Mouse (Mus musculus): ENCODE data around the gene Sbp. TPM values are rescaled to one million over a fixed set of nuclear protein-coding genes. Genes with fewer than 3 reads are reported as not detected.

Gene Sbp
- polyA plus RNA-seq, 1 experiment: not detected

DNA sequence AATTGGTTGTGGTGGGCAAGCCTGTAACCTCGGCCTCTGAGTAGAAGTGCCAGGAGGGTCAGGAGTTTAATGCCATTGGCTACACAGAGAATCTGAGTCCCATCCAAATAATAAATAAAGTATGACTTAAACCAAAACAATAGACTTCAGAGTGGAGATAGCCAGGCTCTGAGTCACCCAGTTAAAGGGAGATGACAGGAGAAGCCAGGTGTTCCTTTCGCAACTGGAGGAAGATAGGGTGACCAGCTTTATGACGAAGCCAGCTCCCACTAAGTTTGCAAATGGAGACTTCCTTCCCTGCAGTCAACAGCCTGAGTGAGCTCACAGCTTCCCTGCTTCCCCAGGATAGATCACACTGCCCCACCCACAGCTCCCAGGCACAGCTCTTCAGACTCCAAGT, 38.0 kb downstream of the Sbp start:
- TF ChIP-seq FOSL1 (IDR thresholded peaks at IDR 0.05; ENCODE audit: insufficient read depth, low read length, poor library complexity, severe bottlenecking): peak; percentile 53
- no peak for TF ChIP-seq CTCF (IDR thresholded peaks at IDR 0.05; ENCODE audit: control insufficient read depth, insufficient read depth, insufficient read length)
- TF ChIP-seq CEBPB (IDR thresholded peaks at IDR 0.05; ENCODE audit: low read depth): peak; percentile 90
- TF ChIP-seq MAX (IDR thresholded peaks at IDR 0.05): no peak
- no peak for TF ChIP-seq MYOG (IDR thresholded peaks at IDR 0.05; ENCODE audit: control insufficient read depth, extremely low read depth, insufficient read length)
- no peak for TF ChIP-seq USF1 (IDR thresholded peaks at IDR 0.05; ENCODE audit: low read depth)
- TF ChIP-seq MYOD1 (IDR thresholded peaks at IDR 0.05; ENCODE audit: control insufficient read depth, insufficient read length, low read depth): peak; percentile 94
- H3K27me3 ChIP-seq (ENCODE audit: control insufficient read depth, insufficient read depth, insufficient read length): no peaks in the 10 kb centered on the region
- no peaks in the 10 kb centered on the region for H3K36me3 ChIP-seq (ENCODE audit: control insufficient read depth, insufficient read depth)
- no peaks in the 10 kb centered on the region for H3K79me3 ChIP-seq (ENCODE audit: low read depth)
- H3K4me3 ChIP-seq (ENCODE audit: insufficient read depth, poor library complexity, severe bottlenecking): no peak overlapping the region
- H3ac ChIP-seq (ENCODE audit: control insufficient read depth, insufficient read length, low read depth): no peak overlapping the region
- H3K79me2 ChIP-seq (ENCODE audit: control insufficient read depth, insufficient read depth): no peaks in the 10 kb centered on the region

DNA sequence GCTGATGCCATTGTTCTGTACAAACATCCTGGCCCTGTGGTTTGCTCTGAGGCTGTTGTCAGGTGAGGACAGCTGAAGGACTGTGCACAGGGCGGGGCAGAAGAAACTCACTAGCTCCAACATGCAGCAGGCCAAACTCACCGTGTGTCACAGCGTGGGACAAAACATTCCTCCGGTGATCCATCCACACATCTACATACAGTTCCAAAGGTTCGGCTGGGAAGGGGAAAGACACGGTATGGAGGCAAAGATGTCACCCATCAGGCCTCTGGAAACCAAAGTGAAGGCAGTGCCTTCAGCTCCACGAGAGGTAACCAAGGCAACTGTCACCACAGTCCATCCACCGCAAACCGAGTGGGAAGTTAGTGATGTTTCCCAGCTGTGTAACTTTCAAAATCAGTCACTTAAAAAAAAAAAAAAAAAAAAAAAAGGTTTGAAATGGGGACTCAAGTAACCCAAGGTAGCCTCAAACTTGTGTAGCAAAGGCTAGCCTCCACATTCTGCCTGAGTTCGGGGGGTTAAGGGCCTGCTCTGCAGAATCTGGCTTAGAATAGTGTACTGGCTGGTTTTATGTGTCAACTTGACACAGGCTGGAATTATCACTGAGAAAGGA, 38.9 kb downstream of the Sbp start, which contains the start of gene Prss30:
Prss30 (minus strand) TSS at position 270 of the 613 bp plus-strand sequence.
- no peak within 1 kb of the TSS for H3ac ChIP-seq (ENCODE audit: control insufficient read depth, insufficient read length, low read depth)
- H3K36me3 ChIP-seq (ENCODE audit: control insufficient read depth, insufficient read depth): no peaks in the 10 kb centered on the region
- H3K27me3 ChIP-seq (ENCODE audit: control insufficient read depth, insufficient read depth, insufficient read length): no peaks in the 10 kb centered on the region
- no peaks in the 10 kb centered on the region for H3K79me2 ChIP-seq (ENCODE audit: control insufficient read depth, insufficient read depth)
- TF ChIP-seq USF1 (IDR thresholded peaks at IDR 0.05; ENCODE audit: low read depth) (no peak), CTCF (IDR thresholded peaks at IDR 0.05; ENCODE audit: control insufficient read depth, insufficient read depth, insufficient read length) (no peak), MYOG (IDR thresholded peaks at IDR 0.05; ENCODE audit: control insufficient read depth, extremely low read depth, insufficient read length) (no peak), MYOD1 (IDR thresholded peaks at IDR 0.05; ENCODE audit: control insufficient read depth, insufficient read length, low read depth) (peak; percentile 36), MAX (IDR thresholded peaks at IDR 0.05) (no peak)
- no peaks in the 10 kb centered on the region for H3K79me3 ChIP-seq (ENCODE audit: low read depth)
- no peak within 1 kb of the TSS for H3K4me3 ChIP-seq (ENCODE audit: insufficient read depth, poor library complexity, severe bottlenecking)

DNA sequence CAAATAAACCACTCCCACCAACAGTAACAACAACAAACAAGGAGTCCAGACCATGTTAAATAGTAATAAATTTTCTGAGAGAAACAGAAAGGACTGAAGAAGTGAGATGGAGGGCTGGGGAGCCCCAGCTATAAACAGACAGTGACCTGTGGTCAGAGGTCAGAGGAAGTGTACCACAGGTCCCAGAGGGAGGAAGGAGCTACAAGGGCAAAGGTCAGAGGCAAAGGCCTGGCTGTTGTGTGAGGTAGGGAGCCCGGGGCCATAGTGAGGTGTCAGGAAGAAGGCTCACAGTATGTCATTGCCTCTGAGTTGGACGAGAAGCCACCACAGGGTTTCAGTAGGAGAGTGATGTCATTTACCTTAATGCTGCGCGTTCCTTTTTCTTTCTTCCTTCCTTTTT, 41.4 kb downstream of the Sbp start:
- Histone ChIP-seq H3ac (ENCODE audit: control insufficient read depth, insufficient read length, low read depth) (no peak overlapping the region), H3K79me2 (ENCODE audit: control insufficient read depth, insufficient read depth) (no peaks in the 10 kb centered on the region)
- TF ChIP-seq CEBPB (IDR thresholded peaks at IDR 0.05; ENCODE audit: low read depth) (no peak), FOSL1 (IDR thresholded peaks at IDR 0.05; ENCODE audit: insufficient read depth, low read length, poor library complexity, severe bottlenecking) (no peak), MYOG (IDR thresholded peaks at IDR 0.05; ENCODE audit: control insufficient read depth, extremely low read depth, insufficient read length) (no peak), MAX (IDR thresholded peaks at IDR 0.05) (no peak), USF1 (IDR thresholded peaks at IDR 0.05; ENCODE audit: low read depth) (no peak), MYOD1 (IDR thresholded peaks at IDR 0.05; ENCODE audit: control insufficient read depth, insufficient read length, low read depth) (no peak)

DNA sequence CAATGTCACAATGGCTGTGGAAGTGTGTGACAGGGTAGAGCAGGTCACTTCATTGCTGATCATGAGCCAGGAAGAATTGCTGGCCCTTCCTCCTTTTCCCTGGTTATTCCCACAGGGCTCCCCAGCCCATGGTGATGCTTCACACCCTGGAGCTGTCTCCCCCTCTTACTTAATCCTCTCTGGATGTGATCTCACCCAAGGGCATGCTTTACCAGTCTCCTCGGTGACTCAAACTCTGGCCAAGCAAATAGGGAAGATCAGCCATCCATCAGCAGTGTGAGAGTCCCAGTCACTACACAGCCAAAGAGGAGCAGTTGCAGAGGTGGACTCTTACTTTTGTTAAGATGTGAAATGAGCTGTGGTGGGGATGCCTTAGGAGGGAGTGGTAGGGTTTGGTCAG, 43.5 kb downstream of the Sbp start:
- Histone ChIP-seq H3ac (ENCODE audit: control insufficient read depth, insufficient read length, low read depth) (no peak overlapping the region), H3K79me2 (ENCODE audit: control insufficient read depth, insufficient read depth) (no peaks in the 10 kb centered on the region), H3K27me3 (ENCODE audit: control insufficient read depth, insufficient read depth, insufficient read length) (no peaks in the 10 kb centered on the region), H3K36me3 (ENCODE audit: control insufficient read depth, insufficient read depth) (no peaks in the 10 kb centered on the region), H3K4me3 (ENCODE audit: insufficient read depth, poor library complexity, severe bottlenecking) (no peak overlapping the region), H3K79me3 (ENCODE audit: low read depth) (no peaks in the 10 kb centered on the region)
- TF ChIP-seq FOSL1 (IDR thresholded peaks at IDR 0.05; ENCODE audit: insufficient read depth, low read length, poor library complexity, severe bottlenecking) (no peak), USF1 (IDR thresholded peaks at IDR 0.05; ENCODE audit: low read depth) (no peak), CEBPB (IDR thresholded peaks at IDR 0.05; ENCODE audit: low read depth) (no peak), MAX (IDR thresholded peaks at IDR 0.05) (no peak), CTCF (IDR thresholded peaks at IDR 0.05; ENCODE audit: control insufficient read depth, insufficient read depth, insufficient read length) (no peak), MYOG (IDR thresholded peaks at IDR 0.05; ENCODE audit: control insufficient read depth, extremely low read depth, insufficient read length) (no peak), MYOD1 (IDR thresholded peaks at IDR 0.05; ENCODE audit: control insufficient read depth, insufficient read length, low read depth) (no peak)

More for the DNA sequence above, 41.4 kb downstream of the Sbp start:
- no peaks in the 10 kb centered on the region for H3K27me3 ChIP-seq (ENCODE audit: control insufficient read depth, insufficient read depth, insufficient read length)
- no peak overlapping the region for H3K4me3 ChIP-seq (ENCODE audit: insufficient read depth, poor library complexity, severe bottlenecking)
- no peaks in the 10 kb centered on the region for H3K79me3 ChIP-seq (ENCODE audit: low read depth)
- H3K36me3 ChIP-seq (ENCODE audit: control insufficient read depth, insufficient read depth): no peaks in the 10 kb centered on the region

DNA sequence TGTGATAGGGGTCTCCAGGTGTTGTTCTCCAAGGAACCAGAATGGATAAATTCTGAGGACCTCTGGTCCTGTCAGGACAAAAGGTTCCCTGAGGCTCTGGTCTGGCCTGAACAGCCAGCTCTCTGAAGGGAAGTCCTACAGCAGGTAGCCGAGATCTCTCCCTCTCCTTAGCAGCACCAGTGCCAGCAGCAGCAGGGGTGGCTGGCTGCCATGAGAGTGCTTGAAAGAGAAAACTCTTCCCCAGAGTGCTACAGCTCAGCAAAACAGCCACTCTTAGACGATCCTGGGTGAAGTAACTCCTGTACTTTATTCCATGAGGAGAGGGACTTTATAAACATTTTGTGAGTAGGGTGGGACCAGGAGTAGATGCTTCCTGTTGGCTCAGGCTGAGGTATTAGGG, 48.3 kb downstream of the Sbp start:
- H3ac ChIP-seq (ENCODE audit: control insufficient read depth, insufficient read length, low read depth): no peak overlapping the region
- H3K27me3 ChIP-seq (ENCODE audit: control insufficient read depth, insufficient read depth, insufficient read length): no peaks in the 10 kb centered on the region
- TF ChIP-seq CEBPB (IDR thresholded peaks at IDR 0.05; ENCODE audit: low read depth) (no peak), USF1 (IDR thresholded peaks at IDR 0.05; ENCODE audit: low read depth) (no peak), MAX (IDR thresholded peaks at IDR 0.05) (no peak), FOSL1 (IDR thresholded peaks at IDR 0.05; ENCODE audit: insufficient read depth, low read length, poor library complexity, severe bottlenecking) (no peak), CTCF (IDR thresholded peaks at IDR 0.05; ENCODE audit: control insufficient read depth, insufficient read depth, insufficient read length) (no peak), MYOD1 (IDR thresholded peaks at IDR 0.05; ENCODE audit: control insufficient read depth, insufficient read length, low read depth) (no peak), MYOG (IDR thresholded peaks at IDR 0.05; ENCODE audit: control insufficient read depth, extremely low read depth, insufficient read length) (no peak)
- H3K79me2 ChIP-seq (ENCODE audit: control insufficient read depth, insufficient read depth): no peaks in the 10 kb centered on the region
- H3K79me3 ChIP-seq (ENCODE audit: low read depth): no peaks in the 10 kb centered on the region
- H3K36me3 ChIP-seq (ENCODE audit: control insufficient read depth, insufficient read depth): no peaks in the 10 kb centered on the region
- H3K4me3 ChIP-seq (ENCODE audit: insufficient read depth, poor library complexity, severe bottlenecking): no peak overlapping the region

Measured in C2C12 (cell line).